Mouse (Mus musculus) limb, embryonic 14.5 days (tissue): ENCODE measurements around the gene Rtl8a. TPM values are rescaled to one million over a fixed set of nuclear protein-coding genes. Genes with fewer than 3 reads are reported as not detected.
"Not testable (repeated sequence)": the region's sequence is repeated elsewhere in the genome, so short reads cannot be mapped to it uniquely, and the experiment has no call there.

Experiments used
- ATAC-seq: fragments of 200-750 bp; cut with Nextera tagmentation; 2 replicates; pipeline ENCODE4 v1.8.0; 2017; ENCODE audit warnings: low read depth, moderate number of reproducible peaks, moderate TSS enrichment; ENCODE audit not compliant: low FRiP score
- DNase-seq: peaks from one replicate; pipeline ENCODE4 v3.0.0-alpha.2; 2015; ENCODE audit warnings: low spot score
- H3K27ac ChIP-seq: fragments of 300-500 bp; sonication (generic); replicated peaks from 2 replicates; pipeline ENCODE4 v1.5.1; 2014; ENCODE audit warnings: low read depth, mild to moderate bottlenecking, low read length, moderate library complexity, mixed read lengths
- H3K27me3 ChIP-seq: fragments of 300-500 bp; sonication (generic); 2 replicates; pipeline ENCODE4 v1.6.1; 2014; ENCODE audit warnings: low read length, mixed read lengths; ENCODE audit not compliant: control insufficient read depth, insufficient read depth
- H3K36me3 ChIP-seq: fragments of 300-500 bp; sonication (generic); 2 replicates; pipeline ENCODE4 v1.6.1; 2014; ENCODE audit warnings: mild to moderate bottlenecking, low read length, moderate library complexity, mixed read lengths; ENCODE audit not compliant: control insufficient read depth, insufficient read depth
- H3K4me1 ChIP-seq: fragments of 300-500 bp; sonication (generic); 2 replicates; pipeline ENCODE4 v1.6.1; 2014; ENCODE audit warnings: antibody characterized with exemption, low read length, mixed read lengths; ENCODE audit not compliant: control insufficient read depth, insufficient read depth
- H3K4me2 ChIP-seq: fragments of 300-500 bp; sonication (generic); replicated peaks from 2 replicates; pipeline ENCODE4 v1.6.1; 2014; ENCODE audit warnings: low read depth, mild to moderate bottlenecking, low read length, moderate library complexity; ENCODE audit not compliant: severe bottlenecking
- H3K4me3 ChIP-seq: fragments of 300-500 bp; sonication (generic); replicated peaks from 2 replicates; pipeline ENCODE4 v1.5.1; 2014; ENCODE audit warnings: low read length
- H3K9ac ChIP-seq: fragments of 300-500 bp; sonication (generic); 2 replicates; pipeline ENCODE4 v1.6.1; 2014; ENCODE audit warnings: mild to moderate bottlenecking, low read depth, low read length, moderate library complexity; ENCODE audit not compliant: severe bottlenecking
- H3K9me3 ChIP-seq: fragments of 300-500 bp; sonication (generic); 2 replicates; pipeline ENCODE4 v1.6.1; 2016; ENCODE audit warnings: low read length; ENCODE audit not compliant: control insufficient read depth
- POLR2A ChIP-seq: fragments of 200-500 bp; IDR thresholded peaks from 2 replicates; pipeline ENCODE4 v1.8.0; 2012; ENCODE audit warnings: inconsistent platforms, mild to moderate bottlenecking, moderate library complexity, borderline replicate concordance; ENCODE audit not compliant: insufficient read depth, insufficient read length; ENCODE audit errors: extremely low read depth
- WGBS: fragments of 180-500 bp; shearing (Covaris S2); extraction: QIAGEN DNeasy Blood & Tissue Kit; methylation state at CpG from one replicate; pipeline ENCODE4 v1.1.7; 2014; 5-methylcytosine and 5-hydroxymethylcytosine counted together
- polyA plus RNA-seq, 2 experiments: library from polyadenylated mRNA; depleted of rRNA in 1 of 2; stranded (reverse) in 1 of 2; unstranded in 1 of 2; fragments of >200 nt; fragmentation: Nextera tagmentation in 1 of 2; extraction: Ambion mirVana in 1 of 2; gene quantifications; 2 replicates each; pipeline versions ENCODE4 v1.2.1 to v1.2.3; 2012 to 2014

The Rtl8a gene
- 99.8 and 135 TPM in 2 replicates for polyA plus RNA-seq (2012; rRNA removed)
- 71.3 and 71.4 TPM in 2 replicates for polyA plus RNA-seq (2014; fragmentation: Nextera tagmentation; extraction: Ambion mirVana)

DNA sequence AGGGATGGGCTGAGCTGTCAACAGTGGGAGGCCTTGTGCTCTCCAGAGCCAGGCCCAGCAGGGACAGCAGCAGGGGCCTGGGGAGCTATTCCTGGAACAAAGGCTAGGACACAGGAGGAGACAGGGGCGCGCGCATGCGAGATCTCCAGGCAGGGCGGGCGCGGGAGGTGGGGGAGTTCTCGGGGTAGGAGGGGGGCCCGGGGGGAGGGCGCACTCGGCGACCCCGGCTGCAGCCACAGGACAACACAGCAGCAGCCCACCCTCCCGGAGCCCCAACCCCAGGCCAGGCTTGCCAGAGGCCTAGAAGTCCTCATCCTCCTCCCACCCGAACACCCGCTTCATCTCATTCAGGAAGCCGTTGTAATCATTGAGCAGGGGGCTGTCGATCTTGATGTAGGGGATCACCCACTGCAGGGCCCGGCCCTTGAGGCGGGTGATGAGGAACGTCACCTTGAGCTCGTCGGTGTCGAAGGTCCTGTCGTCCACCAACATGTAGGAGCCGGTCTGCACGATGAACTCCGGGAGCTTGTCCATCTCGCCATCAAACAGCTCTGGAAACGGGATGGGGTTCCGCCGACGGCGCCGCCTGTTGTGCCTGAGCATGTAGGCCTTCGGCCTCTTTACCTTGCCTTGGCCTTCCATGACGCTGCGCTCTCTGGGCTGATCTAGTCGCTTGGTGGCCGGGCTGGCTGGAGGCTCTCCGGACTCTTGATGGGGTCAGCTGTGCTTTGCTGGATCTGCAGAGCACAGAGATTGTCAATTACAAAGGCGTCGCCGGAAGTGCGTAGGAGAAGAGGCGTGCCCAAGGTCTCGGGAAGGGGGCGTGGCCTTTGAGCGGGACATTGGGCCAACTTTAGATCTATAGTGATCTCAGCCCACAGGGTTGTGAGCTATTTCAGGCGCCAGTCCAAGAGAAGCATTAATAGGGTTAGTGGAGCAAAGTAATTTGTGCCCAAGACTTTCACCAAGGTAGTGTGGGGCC is at the start of gene Rtl8a:
Gene Rtl8a (minus strand): TSS at position 703 of the 982 bp plus-strand sequence.
- H3K4me2 ChIP-seq = peak within 1 kb of the TSS; percentile 42
- H3K9me3 ChIP-seq, H3K27ac ChIP-seq, H3K4me1 ChIP-seq, H3K27me3 ChIP-seq, H3K36me3 ChIP-seq, H3K9ac ChIP-seq: not testable (repeated sequence)
- 14% methylated on average over 9 of the region's 50 CpGs for WGBS
- peak; percentile 93 for ATAC-seq
- peak within 1 kb of the TSS; percentile 28 for H3K4me3 ChIP-seq
- DNase-seq = peak; percentile 84

DNA sequence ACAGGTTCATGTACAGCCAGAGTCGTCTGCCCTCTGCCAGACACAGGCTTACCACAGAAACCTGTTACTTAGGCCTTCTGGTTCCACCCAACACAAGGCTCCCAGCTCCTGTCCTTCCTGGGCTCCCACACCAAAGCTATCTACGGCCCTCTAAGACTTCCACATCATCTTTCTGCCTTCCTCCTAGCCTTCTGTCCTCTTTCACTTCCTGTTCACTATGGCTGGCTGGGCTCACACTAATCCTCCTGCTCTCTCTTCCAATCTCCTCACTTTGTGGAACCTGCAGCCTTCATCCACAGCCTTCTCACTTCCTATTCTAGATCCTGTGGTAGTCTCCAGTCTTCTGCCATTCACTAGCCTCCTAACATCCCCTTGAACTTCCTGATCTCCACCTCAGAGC is 49.7 kb upstream of the Rtl8a start:
- Histone ChIP-seq H3K9me3 (no peaks in the 10 kb centered on the region), H3K36me3 (no peaks in the 10 kb centered on the region), H3K27ac (no peak overlapping the region), H3K9ac (no peak overlapping the region), H3K27me3 (no peaks in the 10 kb centered on the region), H3K4me1 (no peaks in the 10 kb centered on the region), H3K4me3 (no peak overlapping the region), H3K4me2 (no peak overlapping the region)
- 73% methylated on average over 2 of the region's 2 CpGs for WGBS
- no peak for TF ChIP-seq POLR2A
- DNase-seq (no peak), ATAC-seq (no peak)

DNA sequence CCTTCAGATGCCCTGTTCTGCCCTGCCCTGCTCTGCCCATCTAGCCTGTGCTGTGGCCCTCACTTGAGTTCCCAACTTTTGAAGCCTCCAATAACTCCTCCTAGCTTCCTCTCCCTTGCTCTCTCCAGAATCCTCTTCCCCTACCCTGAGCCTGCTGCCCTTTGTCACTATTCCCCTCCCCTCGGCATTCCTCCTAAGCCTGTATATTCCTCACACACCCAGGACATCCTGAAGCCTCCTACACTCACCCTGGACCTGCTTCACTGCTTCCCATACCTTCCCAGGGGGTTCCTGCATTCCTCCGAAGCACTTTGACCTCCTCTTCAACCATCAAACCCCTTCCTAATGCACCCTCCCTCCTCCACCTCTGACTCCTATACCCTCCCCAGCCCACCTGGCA is 48.6 kb upstream of the Rtl8a start:
- DNase-seq (no peak), ATAC-seq (no peak)

DNA sequence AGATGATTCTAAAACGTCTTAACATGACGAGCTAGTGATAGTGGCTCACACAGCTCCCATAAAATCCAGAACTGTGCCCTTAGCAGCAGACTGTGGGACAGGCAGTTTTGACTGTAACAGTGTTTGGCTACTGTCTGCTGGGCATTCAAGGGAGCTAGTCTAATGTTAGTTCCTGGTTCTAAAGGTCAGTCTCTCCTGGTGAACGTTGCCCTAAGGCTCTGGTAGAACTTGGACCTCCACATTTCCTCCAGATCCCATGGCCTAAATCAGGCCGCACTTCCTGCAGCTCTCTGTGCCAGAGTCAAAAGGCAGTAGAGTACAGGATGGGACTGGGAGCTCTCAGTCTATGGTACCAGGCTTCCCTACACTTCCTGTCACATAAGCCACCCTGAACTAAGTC is 41.2 kb upstream of the Rtl8a start:
- not testable (repeated sequence) for H3K27me3 ChIP-seq, ATAC-seq, H3K4me1 ChIP-seq, H3K4me2 ChIP-seq, H3K4me3 ChIP-seq, DNase-seq, H3K27ac ChIP-seq, H3K9ac ChIP-seq, H3K36me3 ChIP-seq, H3K9me3 ChIP-seq
- WGBS = 79% methylated on average over 2 of the region's 4 CpGs

More for the DNA sequence above, 48.6 kb upstream of the Rtl8a start:
- H3K9me3 ChIP-seq = no peaks in the 10 kb centered on the region
- H3K4me1 ChIP-seq = no peaks in the 10 kb centered on the region
- H3K4me2 ChIP-seq = no peak overlapping the region
- TF ChIP-seq POLR2A = no peak
- H3K36me3 ChIP-seq = no peaks in the 10 kb centered on the region
- H3K27ac ChIP-seq = no peak overlapping the region
- 65% methylated on average over 2 of the region's 2 CpGs for WGBS
- no peak overlapping the region for H3K4me3 ChIP-seq
- H3K9ac ChIP-seq = no peak overlapping the region
- H3K27me3 ChIP-seq = no peaks in the 10 kb centered on the region

DNA sequence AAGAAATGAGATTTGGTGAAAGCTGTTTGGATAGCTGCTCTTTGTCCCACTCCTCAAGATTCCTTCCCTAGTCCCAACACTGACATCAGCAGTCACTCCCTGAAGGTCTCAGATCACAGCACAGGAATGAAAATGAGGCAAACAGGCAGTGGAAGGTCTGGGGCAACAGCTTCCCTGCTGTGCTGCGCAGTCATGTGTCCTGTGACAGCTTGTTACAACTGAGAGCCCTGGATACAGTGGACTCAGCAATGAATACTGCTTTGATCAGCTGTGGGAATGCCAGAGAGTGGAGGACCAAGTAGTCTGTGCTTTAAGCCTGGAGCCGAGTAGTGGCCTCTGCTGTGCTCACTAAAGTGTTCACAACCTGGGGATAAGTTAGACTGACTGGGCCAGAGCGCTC is 39.2 kb upstream of the Rtl8a start:
- H3K4me2 ChIP-seq, H3K4me1 ChIP-seq, H3K36me3 ChIP-seq, H3K27me3 ChIP-seq, H3K4me3 ChIP-seq, H3K9ac ChIP-seq, H3K9me3 ChIP-seq, ATAC-seq, DNase-seq, H3K27ac ChIP-seq: not testable (repeated sequence)
- WGBS = 80% methylated on average over 1 of the region's 3 CpGs

DNA sequence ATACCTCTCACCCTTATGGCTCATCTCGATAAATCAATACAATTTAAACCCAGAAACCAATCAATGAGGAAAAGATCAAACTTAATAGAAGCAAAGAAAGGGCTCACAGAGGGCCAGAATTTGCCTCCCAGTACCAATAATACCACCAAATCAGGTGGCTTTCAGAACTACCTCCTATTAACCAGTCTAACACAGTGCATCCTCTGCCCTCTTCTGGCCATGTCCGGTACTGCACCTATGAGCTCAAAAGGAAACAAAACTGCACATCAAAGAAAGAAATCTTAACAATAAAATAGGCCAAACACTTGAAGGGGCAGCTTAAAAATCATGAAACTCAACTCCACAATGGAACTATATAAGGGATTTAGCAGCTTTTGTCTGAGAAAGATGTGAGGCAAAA is 33.5 kb upstream of the Rtl8a start:
- not testable (repeated sequence) for H3K4me1 ChIP-seq, H3K27me3 ChIP-seq, DNase-seq, ATAC-seq, H3K4me3 ChIP-seq, H3K36me3 ChIP-seq, H3K9ac ChIP-seq, H3K27ac ChIP-seq, H3K4me2 ChIP-seq, H3K9me3 ChIP-seq
- WGBS = 34% methylated on average over 2 of the region's 2 CpGs

DNA sequence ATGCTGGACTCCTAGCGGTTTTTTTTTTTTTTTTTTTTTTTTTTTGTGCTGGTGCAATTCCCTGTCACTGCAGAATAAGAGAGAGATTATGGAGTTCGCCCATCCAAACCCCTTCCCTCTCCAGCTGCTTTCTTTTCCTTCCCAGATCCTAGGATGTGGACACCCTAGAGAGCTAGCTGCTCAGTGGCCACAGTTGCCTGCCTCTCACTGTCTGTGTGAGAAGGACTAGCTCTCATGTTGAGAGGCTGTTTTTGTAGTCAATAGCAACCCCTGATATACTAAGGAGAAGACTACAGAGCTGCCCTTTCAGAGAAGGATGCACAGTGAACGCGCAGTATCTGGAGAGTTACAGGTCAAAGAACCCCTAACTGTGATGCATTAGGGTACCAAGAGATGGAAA is 27.2 kb upstream of the Rtl8a start:
- DNase-seq, H3K27me3 ChIP-seq, H3K4me1 ChIP-seq, H3K27ac ChIP-seq, ATAC-seq, H3K36me3 ChIP-seq, H3K9me3 ChIP-seq: not testable (repeated sequence)
- WGBS = 23% methylated on average over 4 of the region's 4 CpGs
- H3K4me3 ChIP-seq = peak overlapping the region; percentile 28
- H3K4me2 ChIP-seq = peak overlapping the region; percentile 33; the same call in 1 of the 2 replicates
- H3K9ac ChIP-seq = peak overlapping the region; percentile 34; the same call in 1 of the 2 replicates
